Mouse (Mus musculus) left cerebral cortex, adult 11 months (tissue): Measurements from ENCODE around the gene Srsf1.
A peak's percentile ranks its signal among the peaks of the same experiment; 100 is the strongest.

ENCODE experiments used
- DNase-seq: peaks from one replicate; pipeline ENCODE4 v3.0.0; 2022; ENCODE audit warnings: low spot score

The Srsf1 gene

GRCm38 (mm10) chr11:88046944-88047794 is at the start of gene Srsf1:
Srsf1 (plus strand) TSS chr11:88047373.
- peak; percentile 94 for DNase-seq

GRCm38 (mm10) chr11:87999751-88000150 is 47.4 kb upstream of the Srsf1 start:
- no peak for DNase-seq

- DNase-seq, result no peak
Observed at GRCm38 (mm10) chr11:88002738-88003137, 44.4 kb upstream of the Srsf1 start.

GRCm38 (mm10) chr11:88004123-88004522 is 43.0 kb upstream of the Srsf1 start:
- DNase-seq, result no peak

DNA sequence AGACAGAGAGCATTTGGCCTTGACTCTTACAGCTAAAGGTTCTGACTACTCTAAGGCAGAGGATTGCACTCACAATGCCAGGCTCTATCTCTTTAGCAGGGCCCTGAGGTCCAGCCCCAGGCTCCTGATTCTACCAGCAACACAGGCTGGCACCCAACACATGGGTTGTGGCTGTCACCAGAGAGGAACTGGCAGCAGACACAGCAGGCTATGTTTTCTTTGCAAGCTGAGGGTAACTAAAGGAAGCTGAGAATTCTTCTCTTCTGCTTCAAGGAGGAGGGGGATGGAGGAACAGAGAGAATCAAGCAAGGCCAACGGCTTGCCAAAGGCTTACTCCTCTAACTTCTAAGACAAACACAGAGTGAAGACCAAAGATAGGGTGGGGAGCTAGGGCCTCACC is 38.5 kb upstream of the Srsf1 start:
- no peak for DNase-seq

DNA sequence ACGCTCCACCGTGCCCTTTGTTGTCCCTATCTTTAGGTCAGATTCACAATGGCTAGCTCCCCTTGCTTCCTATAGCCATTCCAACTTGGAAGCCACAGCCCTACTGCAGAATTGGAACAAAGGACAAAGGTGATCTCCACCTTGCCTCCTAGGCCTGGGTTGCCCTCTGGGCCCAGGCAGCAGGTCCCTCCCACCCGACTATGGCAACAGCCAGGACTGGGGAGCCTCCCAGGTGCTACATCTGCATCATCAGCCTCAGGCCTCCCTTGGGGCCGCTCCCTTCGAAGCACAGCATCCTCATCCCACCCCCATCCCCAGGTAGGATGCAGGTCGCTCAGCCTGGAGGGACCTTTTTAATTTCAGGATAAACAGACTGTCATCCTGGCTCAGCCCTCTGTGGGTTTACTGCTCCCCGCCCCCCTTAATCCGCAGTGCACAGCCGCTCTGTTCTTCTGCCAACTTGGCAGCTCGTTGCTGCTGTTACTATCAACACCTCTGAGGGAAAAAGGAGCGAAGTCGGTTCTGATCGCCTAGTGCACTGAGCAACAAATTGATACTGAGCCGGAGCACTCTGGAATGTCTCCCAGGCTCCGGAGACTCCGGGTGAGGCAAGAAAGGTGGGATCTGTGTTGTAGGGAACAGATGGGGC is 37.5 kb upstream of the Srsf1 start:
- no peak for DNase-seq

DNA sequence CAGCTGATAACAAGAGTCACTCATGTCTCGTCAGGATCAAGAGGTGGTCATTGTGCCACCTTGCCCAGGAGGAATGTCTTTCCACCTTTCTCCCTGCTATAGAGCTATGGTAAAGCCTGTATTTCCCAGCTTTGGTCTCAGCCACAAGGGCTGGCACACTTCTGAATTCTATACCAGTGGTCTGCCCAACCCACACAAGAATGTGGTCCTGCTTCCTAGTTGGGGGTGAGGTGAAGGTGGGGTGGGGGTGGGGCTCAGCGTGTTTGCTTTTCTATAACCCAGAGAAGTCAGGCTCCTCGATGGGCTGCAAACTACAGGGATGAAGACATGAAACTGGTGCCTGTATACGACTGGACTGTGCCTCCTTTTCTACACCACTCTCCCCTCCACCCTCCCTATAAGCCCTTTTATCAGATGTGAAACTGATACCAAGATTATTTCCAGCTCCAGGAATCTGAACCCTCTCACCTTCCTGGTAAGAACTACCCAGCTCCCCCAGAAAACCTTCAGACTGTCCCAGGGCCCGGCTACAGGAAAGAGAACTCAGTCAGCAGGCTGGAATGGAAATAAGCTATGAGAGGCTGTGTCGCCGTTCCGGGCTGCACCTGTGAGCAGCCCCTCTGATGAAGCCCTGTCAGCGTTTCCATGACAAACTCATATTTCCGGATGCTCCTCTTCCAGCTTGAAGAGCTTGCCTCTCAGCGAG is 35.8 kb upstream of the Srsf1 start:
- DNase-seq, result no peak

- no peak for DNase-seq
Observed at GRCm38 (mm10) chr11:88011914-88012419, 35.2 kb upstream of the Srsf1 start.

GRCm38 (mm10) chr11:88012621-88013244 is 34.4 kb upstream of the Srsf1 start:
- DNase-seq, result no peak

DNA sequence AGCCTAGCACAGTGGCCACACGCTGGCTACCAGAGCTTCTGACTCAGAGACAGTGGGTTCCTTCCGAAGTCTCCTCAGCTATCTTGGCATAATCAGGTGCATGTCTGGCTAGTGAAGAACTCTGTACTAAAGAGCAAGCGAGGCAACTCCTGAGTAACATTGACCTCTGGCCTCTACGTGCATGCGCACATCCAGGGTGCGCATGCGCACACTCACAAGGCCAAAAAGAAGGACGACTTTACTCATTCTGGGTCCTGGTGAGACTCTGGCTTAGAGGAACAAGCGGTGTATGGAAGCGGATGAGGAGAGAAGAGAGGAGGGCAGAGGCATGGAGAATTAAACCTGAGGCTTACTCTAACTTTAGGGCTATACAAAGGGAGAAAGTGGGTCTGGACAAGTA is 33.5 kb upstream of the Srsf1 start:
- DNase-seq, result no peak

GRCm38 (mm10) chr11:88015161-88015560 is 32.0 kb upstream of the Srsf1 start:
- DNase-seq, result peak; percentile 27

- DNase-seq, result no peak
Observed at GRCm38 (mm10) chr11:88015795-88016194, 31.4 kb upstream of the Srsf1 start.

GRCm38 (mm10) chr11:88023933-88024332 is 23.2 kb upstream of the Srsf1 start:
- no peak for DNase-seq

DNA sequence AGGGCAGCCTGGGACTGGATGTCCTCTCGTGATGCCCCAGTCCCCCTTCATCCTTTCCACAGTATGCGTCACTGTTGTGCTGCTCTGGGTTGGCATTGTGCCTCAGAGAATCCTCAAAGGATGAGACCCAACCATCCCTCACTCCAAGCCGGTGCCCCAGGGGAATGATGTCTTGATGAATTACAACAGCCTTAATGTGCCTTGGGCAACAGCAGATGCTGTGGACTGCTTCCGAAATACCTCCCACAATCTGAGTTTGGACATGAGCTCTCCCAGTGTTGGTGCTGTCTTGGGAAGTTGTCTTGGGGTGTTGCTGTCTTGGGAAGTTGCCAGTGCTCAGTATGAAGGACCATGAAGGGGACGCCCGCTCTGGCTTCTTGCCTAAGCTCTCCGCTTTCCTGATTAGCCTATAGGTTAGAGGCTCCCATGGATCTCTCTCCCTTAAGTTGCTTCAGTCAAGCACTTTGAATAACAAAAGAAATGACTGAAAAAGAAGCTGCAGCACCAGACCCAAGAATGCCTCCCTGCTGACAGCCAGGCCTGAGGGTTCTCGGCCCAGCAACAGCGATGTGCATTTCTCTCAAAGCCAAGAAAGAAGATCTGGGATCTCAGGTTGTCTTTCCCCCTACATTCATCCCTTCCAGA is 19.7 kb upstream of the Srsf1 start:
- no peak for DNase-seq

- DNase-seq, result no peak
Observed at GRCm38 (mm10) chr11:88028193-88028684, 18.9 kb upstream of the Srsf1 start.

DNA sequence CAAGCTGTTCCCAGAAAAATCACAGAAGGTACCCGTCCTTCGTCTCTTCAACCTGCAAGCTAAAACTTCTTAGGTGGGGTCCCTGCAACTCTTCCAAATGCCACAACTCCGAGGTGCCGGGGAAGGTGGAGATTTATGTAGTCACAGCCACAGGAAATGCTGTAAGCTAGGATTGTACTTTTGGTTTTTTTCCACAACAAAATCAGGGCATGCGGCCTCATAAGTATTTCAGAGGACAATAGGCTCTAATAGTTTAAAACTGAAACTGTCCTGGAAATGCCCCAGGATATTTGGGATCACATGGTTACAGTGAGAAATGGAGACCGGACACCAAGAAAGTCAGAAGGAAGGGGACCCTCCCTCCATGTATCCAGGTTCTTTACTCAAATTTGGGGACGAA is 17.0 kb upstream of the Srsf1 start:
- DNase-seq, result no peak

- no peak for DNase-seq
Observed at GRCm38 (mm10) chr11:88030836-88031235, 16.3 kb upstream of the Srsf1 start.

- no peak for DNase-seq
Observed at GRCm38 (mm10) chr11:88031753-88032152, 15.4 kb upstream of the Srsf1 start.

DNA sequence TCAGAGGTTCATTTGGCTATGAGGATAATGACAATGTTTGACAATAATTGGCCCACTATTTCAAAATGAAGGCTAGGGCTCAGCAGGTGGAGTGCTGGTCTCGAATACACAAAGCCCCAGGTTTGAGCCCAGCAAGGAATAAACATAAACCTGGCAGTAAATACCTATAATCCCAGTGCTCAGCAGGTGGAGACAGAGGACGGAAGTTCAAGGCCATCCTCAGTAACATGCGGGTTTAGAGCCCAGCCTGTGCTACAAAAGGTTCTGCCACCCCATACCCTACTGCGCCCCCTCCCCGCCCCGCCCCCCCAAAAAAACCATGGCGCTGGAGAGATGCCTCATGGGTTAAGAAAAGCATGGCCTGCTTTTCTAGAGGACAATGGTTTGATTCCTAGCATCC is 11.2 kb upstream of the Srsf1 start:
- no peak for DNase-seq

- DNase-seq, result no peak
Observed at GRCm38 (mm10) chr11:88036761-88037251, 10.4 kb upstream of the Srsf1 start.

DNA sequence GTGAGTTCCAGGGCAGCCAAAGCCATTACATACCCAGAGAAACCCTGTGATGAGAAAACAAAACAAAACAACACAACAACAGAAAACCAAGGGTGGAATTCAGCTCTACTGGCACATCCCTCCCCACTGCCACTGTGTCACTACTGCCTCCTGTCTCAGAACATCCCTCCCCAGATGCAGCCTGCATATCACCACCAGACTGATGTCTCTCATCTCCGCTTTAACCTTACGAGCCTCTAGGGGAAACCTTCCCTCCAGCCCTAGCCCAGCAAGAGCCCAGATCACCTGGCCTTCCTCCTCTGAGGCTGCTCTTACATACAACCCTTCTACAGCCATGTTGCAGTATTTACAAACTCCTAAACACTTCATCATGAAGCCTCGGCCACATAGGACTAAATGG is 9.8 kb upstream of the Srsf1 start:
- no peak for DNase-seq
